In the genomic region with DNA sequence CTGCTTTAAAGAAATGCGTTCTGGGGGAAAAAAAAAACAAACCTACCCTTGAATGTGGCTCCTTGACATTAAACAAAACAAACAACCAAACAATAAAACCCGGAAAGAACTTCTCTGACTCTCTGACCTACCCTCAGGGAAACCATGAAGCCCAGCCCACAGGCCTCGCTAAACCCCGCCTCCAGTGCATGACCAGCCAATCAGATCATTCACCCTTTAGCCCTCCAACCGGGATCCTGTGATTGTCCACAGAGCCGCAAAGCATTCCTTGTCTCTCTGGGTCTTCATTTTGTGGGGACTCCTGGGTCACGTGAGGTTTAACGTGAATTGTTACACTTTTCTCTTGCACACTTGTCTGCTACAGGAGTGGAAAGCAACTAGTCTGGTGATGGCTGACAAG, we compare ENCODE assay signal across 10 mouse cellular contexts. TPM values are rescaled to one million over a fixed set of nuclear protein-coding genes. Genes with fewer than 3 reads are reported as not detected.
DNase-seq lines count a peak whose midpoint lies in the region; ATAC-seq lines count a peak whose summit lies in the region.
"Had no signal": no experiment of that assay in that cellular context is flagged by ENCODE, and none has a peak within 500 bp of the region (broad histone marks: within the 10 kb centered on the region; RNA-seq: fewer than 3 reads in every experiment).

No protein-coding gene starts in this region.

- H3K4me2 ChIP-seq in midbrain, embryonic 11.5 days = no peak overlapping the region
- H3K4me2 ChIP-seq in midbrain, embryonic 16.5 days (ENCODE audit: low read length) = no peak overlapping the region
- H3K4me2 ChIP-seq: embryonic facial prominence, embryonic 12.5 days had no signal

- H3K27me3 ChIP-seq in midbrain, embryonic 11.5 days (ENCODE audit: control insufficient read depth, insufficient read depth, low read length) = no peaks in the 10 kb centered on the region
- no peaks in the 10 kb centered on the region for H3K27me3 ChIP-seq in midbrain, embryonic 16.5 days (ENCODE audit: control insufficient read depth, insufficient read depth, low read depth, low read length)
- H3K27me3 ChIP-seq: embryonic facial prominence, embryonic 12.5 days had no signal

- WGBS in midbrain, embryonic 11.5 days = 33% methylated on average over 8 of the region's 8 CpGs
- WGBS in midbrain, embryonic 16.5 days = 22% methylated on average over 8 of the region's 8 CpGs

- no peak overlapping the region for H3K4me3 ChIP-seq in midbrain, embryonic 11.5 days (ENCODE audit: low read depth, low read length)
- no peak overlapping the region for H3K4me3 ChIP-seq in midbrain, embryonic 16.5 days (ENCODE audit: low read depth, low read length)
- H3K4me3 ChIP-seq: embryonic facial prominence, embryonic 12.5 days; myocyte had no signal

- no peaks in the 10 kb centered on the region for H3K9me3 ChIP-seq in midbrain, embryonic 11.5 days (ENCODE audit: control insufficient read depth, low read length)
- no peaks in the 10 kb centered on the region for H3K9me3 ChIP-seq in midbrain, embryonic 16.5 days (replicated peaks; ENCODE audit: control insufficient read depth, low read length, poor library complexity, severe bottlenecking)
- H3K9me3 ChIP-seq: embryonic facial prominence, embryonic 12.5 days had no signal

- H3K9ac ChIP-seq in midbrain, embryonic 11.5 days (ENCODE audit: low read length) = no peak overlapping the region
- no peak overlapping the region for H3K9ac ChIP-seq in midbrain, embryonic 16.5 days (ENCODE audit: low read depth, low read length)
- H3K9ac ChIP-seq: embryonic facial prominence, embryonic 12.5 days had no signal

- no peak for ATAC-seq in midbrain, embryonic 11.5 days (ENCODE audit: low FRiP score)
- no peak for ATAC-seq in midbrain, embryonic 16.5 days
- no peak for ATAC-seq in activated CD4-positive, CD25-positive, alpha-beta regulatory T cell, adult 4 months

- H3K36me3 ChIP-seq in midbrain, embryonic 11.5 days (ENCODE audit: control insufficient read depth, insufficient read depth, low read length) = no peaks in the 10 kb centered on the region
- no peaks in the 10 kb centered on the region for H3K36me3 ChIP-seq in midbrain, embryonic 16.5 days (ENCODE audit: control insufficient read depth, insufficient read depth, low read length)
- H3K36me3 ChIP-seq: embryonic facial prominence, embryonic 12.5 days had no signal

- H3K4me1 ChIP-seq in midbrain, embryonic 11.5 days (ENCODE audit: control insufficient read depth, insufficient read depth, low read length) = no peaks in the 10 kb centered on the region; the same call in 1 of the 2 replicates
- peaks cover 2% of the 10 kb centered on the region; the same call in 1 of the 2 replicates for H3K4me1 ChIP-seq in midbrain, embryonic 16.5 days (ENCODE audit: control insufficient read depth, insufficient read depth, low read length)

- no peak overlapping the region for H3K27ac ChIP-seq in midbrain, embryonic 11.5 days (ENCODE audit: low read depth, low read length)
- H3K27ac ChIP-seq in midbrain, embryonic 16.5 days (ENCODE audit: low read length) = no peak overlapping the region
- H3K27ac ChIP-seq: embryonic facial prominence, embryonic 12.5 days had no signal

- peak; percentile 91 for DNase-seq in midbrain, embryonic 11.5 days (ENCODE audit: low spot score, missing footprints)
- peak; percentile 82 for DNase-seq in embryo, embryonic 10.5 days (ENCODE audit: low spot score)
- DNase-seq in kidney, postnatal 10 days = peak; percentile 55
- DNase-seq in mesoderm, embryonic 11.5 days (ENCODE audit: low read depth, low spot score) = peak; percentile 63
- no peak for DNase-seq in urinary bladder, adult 2 months (ENCODE audit: low spot score)
- DNase-seq in adipocyte (ENCODE audit: low spot score) = no peak

RNA-seq across cellular contexts. Expression of a gene that starts 37.8 kb away (rescaled TPM):
- polyA plus RNA-seq in midbrain, embryonic 11.5 days (2014; fragmentation: Nextera tagmentation; extraction: Ambion mirVana) = 149 and 165 TPM in 2 replicates
- 26.5 and 29.9 TPM in 2 replicates for polyA plus RNA-seq in midbrain, embryonic 16.5 days (2015; fragmentation: Nextera tagmentation; extraction: Ambion mirVana)
- polyA plus RNA-seq in activated CD4-positive, CD25-positive, alpha-beta regulatory T cell, adult 4 months (2017; shearing (Covaris generic)) = 100 to 1,000 TPM; 109 to 180 TPM
- polyA plus RNA-seq in urinary bladder, adult 2 months (2012; rRNA removed) = 141 and 167 TPM in 2 replicates

Comparison
In these comparisons a context has a peak if more than half of its experiments do, and no peak if none do; other contexts are left out.
1. DNase-seq: peak in midbrain, embryonic 11.5 days (single experiment), embryo, embryonic 10.5 days (single experiment), kidney, postnatal 10 days (single experiment) and mesoderm, embryonic 11.5 days (single experiment); none in urinary bladder, adult 2 months (single experiment) and adipocyte (single experiment).